Mouse (Mus musculus) spleen, adult 2 months (tissue): ENCODE measurements around the gene Sema5a.

Source experiments
- CTCF ChIP-seq: fragments of 200-500 bp; IDR thresholded peaks from 2 replicates; pipeline ENCODE4 v1.5.1; 2011; ENCODE audit warnings: mild to moderate bottlenecking, inconsistent platforms; ENCODE audit not compliant: insufficient read depth, insufficient read length, insufficient replicate concordance; ENCODE audit errors: extremely low read depth
- POLR2A ChIP-seq: fragments of 200-500 bp; IDR thresholded peaks from 2 replicates; pipeline ENCODE4 v1.6.1; 2011; ENCODE audit warnings: low read depth, low read length, inconsistent platforms

DNA sequence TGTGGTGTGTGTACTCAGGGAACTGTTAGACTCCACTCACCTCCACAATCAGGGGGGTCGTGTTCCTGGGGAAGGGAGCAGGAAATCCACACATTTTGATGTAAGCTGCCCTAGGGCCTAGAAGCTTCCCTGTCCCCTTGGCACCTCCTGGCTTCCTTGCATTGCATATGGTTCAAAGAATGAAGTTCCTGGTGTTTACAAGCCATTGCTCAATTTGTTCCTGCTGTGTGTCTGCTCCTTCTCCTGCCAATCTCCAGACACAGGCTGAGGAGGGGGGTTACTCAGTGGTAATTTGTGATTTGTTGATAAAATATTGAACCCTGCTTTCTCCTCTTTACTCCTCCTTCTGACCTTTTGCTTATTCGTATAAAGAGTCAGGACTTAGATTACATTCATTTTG is 25.5 kb downstream of the Sema5a start:
- no peak for TF ChIP-seq CTCF
- TF ChIP-seq POLR2A: no peak
